Mouse (Mus musculus): ENCODE data around the gene Acadvl. TPM values are rescaled to one million over a fixed set of nuclear protein-coding genes. Genes with fewer than 3 reads are reported as not detected.

The Acadvl gene
- polyA plus RNA-seq, 1 experiment from 2014 or later, result 49.5 TPM

- Histone ChIP-seq H3K27me3 (ENCODE audit: control insufficient read depth, insufficient read depth, low read length) (peaks cover 48% of the 10 kb centered on the region), H3K9me3 (ENCODE audit: control insufficient read depth, low read length) (no peaks in the 10 kb centered on the region), H3K9ac (replicated peaks; ENCODE audit: low read depth, low read length) (no peak overlapping the region), H3K4me3 (ENCODE audit: low read depth, low read length) (peak overlapping the region; percentile 21; the same call in 1 of the 2 replicates), H3K4me2 (ENCODE audit: low read depth, low read length) (peak overlapping the region; percentile 38), H3K27ac (ENCODE audit: low read depth, low read length) (no peak overlapping the region), H3K4me1 (ENCODE audit: control insufficient read depth, insufficient read depth, low read length) (peaks cover 9% of the 10 kb centered on the region; the same call in 1 of the 2 replicates), H3K36me3 (ENCODE audit: control insufficient read depth, insufficient read depth, low read length) (peaks cover 19% of the 10 kb centered on the region)
- WGBS, result 37% methylated on average over 15 of the region's 17 CpGs
- ATAC-seq (ENCODE audit: low read depth), result no peak
These were observed 48.2 kb downstream of the Acadvl start for GRCm38 (mm10) chr11:69966860-69967517.

- Histone ChIP-seq H3K36me3 (ENCODE audit: control insufficient read depth, insufficient read depth, low read length) (peaks cover 19% of the 10 kb centered on the region), H3K9me3 (ENCODE audit: control insufficient read depth, low read length) (no peaks in the 10 kb centered on the region), H3K9ac (replicated peaks; ENCODE audit: low read depth, low read length) (0 out of 2 replicates have a peak overlapping the region, but pooled peaks have one; percentile 28), H3K4me1 (ENCODE audit: control insufficient read depth, insufficient read depth, low read length) (peaks cover 9% of the 10 kb centered on the region; the same call in 1 of the 2 replicates), H3K27me3 (ENCODE audit: control insufficient read depth, insufficient read depth, low read length) (peaks cover 48% of the 10 kb centered on the region), H3K4me3 (ENCODE audit: low read depth, low read length) (peak overlapping the region; percentile 21; the same call in 1 of the 2 replicates), H3K27ac (ENCODE audit: low read depth, low read length) (no peak overlapping the region), H3K4me2 (ENCODE audit: low read depth, low read length) (peak overlapping the region; percentile 38)
- WGBS, result under 1% methylated on average over 55 of the region's 59 CpGs
- ATAC-seq (ENCODE audit: low read depth), result no peak
These were observed 49.0 kb downstream of the Acadvl start for GRCm38 (mm10) chr11:69966006-69966859.

GRCm38 (mm10) chr11:69965271-69966005, 49.8 kb downstream of the Acadvl start:
- no peak for ATAC-seq (ENCODE audit: low read depth)
- H3K9me3 ChIP-seq (ENCODE audit: control insufficient read depth, low read length), result no peaks in the 10 kb centered on the region
- peaks cover 48% of the 10 kb centered on the region for H3K27me3 ChIP-seq (ENCODE audit: control insufficient read depth, insufficient read depth, low read length)
- no peak overlapping the region for H3K27ac ChIP-seq (ENCODE audit: low read depth, low read length)
- H3K36me3 ChIP-seq (ENCODE audit: control insufficient read depth, insufficient read depth, low read length), result peaks cover 16% of the 10 kb centered on the region
- H3K4me2 ChIP-seq (ENCODE audit: low read depth, low read length), result no peak overlapping the region
- H3K4me1 ChIP-seq (ENCODE audit: control insufficient read depth, insufficient read depth, low read length), result peaks cover 9% of the 10 kb centered on the region; the same call in 1 of the 2 replicates
- peak overlapping the region; percentile 21; the same call in 1 of the 2 replicates for H3K4me3 ChIP-seq (ENCODE audit: low read depth, low read length)
- WGBS, result 2% methylated on average over 49 of the region's 49 CpGs
- no peak overlapping the region for H3K9ac ChIP-seq (replicated peaks; ENCODE audit: low read depth, low read length)

- WGBS, result 11% methylated on average over 24 of the region's 24 CpGs
- peaks cover 9% of the 10 kb centered on the region; the same call in 1 of the 2 replicates for H3K4me1 ChIP-seq (ENCODE audit: control insufficient read depth, insufficient read depth, low read length)
- peaks cover 14% of the 10 kb centered on the region for H3K36me3 ChIP-seq (ENCODE audit: control insufficient read depth, insufficient read depth, low read length)
- no peaks in the 10 kb centered on the region for H3K9me3 ChIP-seq (ENCODE audit: control insufficient read depth, low read length)
- no peak within 1 kb of the TSS for H3K9ac ChIP-seq (replicated peaks; ENCODE audit: low read depth, low read length)
- no peak within 1 kb of the TSS for H3K27ac ChIP-seq (ENCODE audit: low read depth, low read length)
- H3K4me2 ChIP-seq (ENCODE audit: low read depth, low read length), result no peak within 1 kb of the TSS
- peaks cover 48% of the 10 kb centered on the region for H3K27me3 ChIP-seq (ENCODE audit: control insufficient read depth, insufficient read depth, low read length)
- no peak within 1 kb of the TSS; the same call in 1 of the 2 replicates for H3K4me3 ChIP-seq (ENCODE audit: low read depth, low read length)
- no peak for ATAC-seq (ENCODE audit: low read depth)
These were observed 50.5 kb downstream of the Acadvl start, which contains the start of gene Cldn7 for GRCm38 (mm10) chr11:69964650-69965270. Gene Cldn7 (plus strand): TSS chr11:69964779.

GRCm38 (mm10) chr11:69961841-69962240, 53.4 kb downstream of the Acadvl start:
- no peaks in the 10 kb centered on the region for H3K9me3 ChIP-seq (ENCODE audit: control insufficient read depth, low read length)
- H3K4me3 ChIP-seq (ENCODE audit: low read depth, low read length), result no peak overlapping the region
- H3K36me3 ChIP-seq (ENCODE audit: control insufficient read depth, insufficient read depth, low read length), result no peaks in the 10 kb centered on the region
- peaks cover 36% of the 10 kb centered on the region for H3K27me3 ChIP-seq (ENCODE audit: control insufficient read depth, insufficient read depth, low read length)
- H3K9ac ChIP-seq (replicated peaks; ENCODE audit: low read depth, low read length), result no peak overlapping the region
- no peak overlapping the region for H3K27ac ChIP-seq (ENCODE audit: low read depth, low read length)
- H3K4me2 ChIP-seq (ENCODE audit: low read depth, low read length), result no peak overlapping the region
- no peak for ATAC-seq (ENCODE audit: low read depth)
- 55% methylated on average over 5 of the region's 5 CpGs for WGBS
- peaks cover 9% of the 10 kb centered on the region; the same call in 1 of the 2 replicates for H3K4me1 ChIP-seq (ENCODE audit: control insufficient read depth, insufficient read depth, low read length)

- 34% methylated on average over 5 of the region's 5 CpGs for WGBS
These were observed 54.6 kb downstream of the Acadvl start for GRCm38 (mm10) chr11:69960616-69961015.

More at GRCm38 (mm10) chr11:69960616-69961015, 54.6 kb downstream of the Acadvl start:
- no peaks in the 10 kb centered on the region for H3K9me3 ChIP-seq (ENCODE audit: control insufficient read depth, low read length)
- H3K27me3 ChIP-seq (ENCODE audit: control insufficient read depth, insufficient read depth, low read length), result peaks cover 27% of the 10 kb centered on the region
- peaks cover 5% of the 10 kb centered on the region; the same call in 1 of the 2 replicates for H3K4me1 ChIP-seq (ENCODE audit: control insufficient read depth, insufficient read depth, low read length)
- H3K9ac ChIP-seq (replicated peaks; ENCODE audit: low read depth, low read length), result no peak overlapping the region
- no peak overlapping the region for H3K27ac ChIP-seq (ENCODE audit: low read depth, low read length)
- H3K4me2 ChIP-seq (ENCODE audit: low read depth, low read length), result no peak overlapping the region
- no peaks in the 10 kb centered on the region for H3K36me3 ChIP-seq (ENCODE audit: control insufficient read depth, insufficient read depth, low read length)
- H3K4me3 ChIP-seq (ENCODE audit: low read depth, low read length), result no peak overlapping the region
- ATAC-seq (ENCODE audit: low read depth), result no peak

MicroRNAs within 50 kb of the gene (microRNA counts, 519-probe panel; counts per million panel counts)
- microRNA mmu-miR-324-3p, result not detected
- 4,698 counts per million, percentile 61 among the panel's probes with 10 or more counts for microRNA mmu-miR-324-5p

Small RNAs within 50 kb of the gene (microRNA-seq; reads per million reads assigned to microRNA genes)
- gene Gm44349, result not detected
- 2,758 reads per million, percentile 86 among the genes with 10 or more reads in this experiment for gene Mir324

Other genes with a start within 250 kb of the Acadvl start
- 4.3 and 6.0 TPM in 2 replicates for gene Zbtb4, start 249.5 kb downstream of the Acadvl start, polyA plus RNA-seq (2014; fragmentation: Nextera tagmentation; extraction: Ambion mirVana)
- gene Chrnb1, start 219.5 kb downstream of the Acadvl start, polyA plus RNA-seq (2014; fragmentation: Nextera tagmentation; extraction: Ambion mirVana), result 0.78 and 1.3 TPM in 2 replicates
- 6.4 and 9.1 TPM in 2 replicates for gene Fgf11, start 213.6 kb downstream of the Acadvl start, polyA plus RNA-seq (2014; fragmentation: Nextera tagmentation; extraction: Ambion mirVana)
- gene Tmem102, start 209.8 kb downstream of the Acadvl start, polyA plus RNA-seq (2014; fragmentation: Nextera tagmentation; extraction: Ambion mirVana), result 0.68 and 0.76 TPM in 2 replicates
- not detected in 2 replicates for gene Gm39566, start 200.1 kb downstream of the Acadvl start, polyA plus RNA-seq (2014; fragmentation: Nextera tagmentation; extraction: Ambion mirVana)
- gene Spem2, start 196.9 kb downstream of the Acadvl start, polyA plus RNA-seq (2014; fragmentation: Nextera tagmentation; extraction: Ambion mirVana), result 0.16 TPM in 1 of 2 replicates, not detected in the other
- 0.35 and 0.40 TPM in 2 replicates for gene Spem1, start 193.2 kb downstream of the Acadvl start, polyA plus RNA-seq (2014; fragmentation: Nextera tagmentation; extraction: Ambion mirVana)
- 24.2 and 31.3 TPM in 2 replicates for gene Nlgn2, start 177.6 kb downstream of the Acadvl start, polyA plus RNA-seq (2014; fragmentation: Nextera tagmentation; extraction: Ambion mirVana)
- 306 and 377 TPM in 2 replicates for gene Tmem256, start 176.9 kb downstream of the Acadvl start, polyA plus RNA-seq (2014; fragmentation: Nextera tagmentation; extraction: Ambion mirVana)
- gene Plscr3, start 169.0 kb downstream of the Acadvl start, polyA plus RNA-seq (2014; fragmentation: Nextera tagmentation; extraction: Ambion mirVana), result 36.3 and 51.8 TPM in 2 replicates
- gene Tnk1, start 156.7 kb downstream of the Acadvl start, polyA plus RNA-seq (2014; fragmentation: Nextera tagmentation; extraction: Ambion mirVana), result 0.28 TPM in 1 of 2 replicates, not detected in the other
- not detected in 2 replicates for gene Tmem95, start 137.4 kb downstream of the Acadvl start, polyA plus RNA-seq (2014; fragmentation: Nextera tagmentation; extraction: Ambion mirVana)
- gene Kctd11, start 134.0 kb downstream of the Acadvl start, polyA plus RNA-seq (2014; fragmentation: Nextera tagmentation; extraction: Ambion mirVana), result 0.80 and 2.0 TPM in 2 replicates
- gene Acap1, start 119.9 kb downstream of the Acadvl start, polyA plus RNA-seq (2014; fragmentation: Nextera tagmentation; extraction: Ambion mirVana), result 0.17 and 0.33 TPM in 2 replicates
- 7.1 and 7.8 TPM in 2 replicates for gene 2810408A11Rik, start 114.4 kb downstream of the Acadvl start, polyA plus RNA-seq (2014; fragmentation: Nextera tagmentation; extraction: Ambion mirVana)
- gene Neurl4, start 114.3 kb downstream of the Acadvl start, polyA plus RNA-seq (2014; fragmentation: Nextera tagmentation; extraction: Ambion mirVana), result 26.2 and 27.8 TPM in 2 replicates
- 58.5 and 65.4 TPM in 2 replicates for gene Gps2, start 101.5 kb downstream of the Acadvl start, polyA plus RNA-seq (2014; fragmentation: Nextera tagmentation; extraction: Ambion mirVana)
- 1,037 and 1,095 TPM in 2 replicates for gene Eif5a, start 93.5 kb downstream of the Acadvl start, polyA plus RNA-seq (2014; fragmentation: Nextera tagmentation; extraction: Ambion mirVana)
- gene Ybx2, start 79.6 kb downstream of the Acadvl start, polyA plus RNA-seq (2014; fragmentation: Nextera tagmentation; extraction: Ambion mirVana), result 5.9 and 11.1 TPM in 2 replicates
- 2.7 and 3.7 TPM in 2 replicates for gene Slc2a4, start 67.2 kb downstream of the Acadvl start, polyA plus RNA-seq (2014; fragmentation: Nextera tagmentation; extraction: Ambion mirVana)
- gene Cldn7, start 50.6 kb downstream of the Acadvl start, polyA plus RNA-seq (2014; fragmentation: Nextera tagmentation; extraction: Ambion mirVana), result 0.33 and 0.88 TPM in 2 replicates
- gene Ctdnep1, start 34.3 kb downstream of the Acadvl start, polyA plus RNA-seq (2014; fragmentation: Nextera tagmentation; extraction: Ambion mirVana), result 26.5 and 27.1 TPM in 2 replicates
- gene Elp5, start 32.9 kb downstream of the Acadvl start, polyA plus RNA-seq (2014; fragmentation: Nextera tagmentation; extraction: Ambion mirVana), result 159 and 175 TPM in 2 replicates
- 609 and 643 TPM in 2 replicates for gene Gabarap, start 24.3 kb downstream of the Acadvl start, polyA plus RNA-seq (2014; fragmentation: Nextera tagmentation; extraction: Ambion mirVana)
- 28.8 and 37.8 TPM in 2 replicates for gene Phf23, start 19.6 kb downstream of the Acadvl start, polyA plus RNA-seq (2014; fragmentation: Nextera tagmentation; extraction: Ambion mirVana)
- gene Dvl2, start 14.8 kb downstream of the Acadvl start, polyA plus RNA-seq (2014; fragmentation: Nextera tagmentation; extraction: Ambion mirVana), result 19.0 and 19.2 TPM in 2 replicates
- 24.9 and 31.6 TPM in 2 replicates for gene Dlg4, start 1.5 kb upstream of the Acadvl start, polyA plus RNA-seq (2014; fragmentation: Nextera tagmentation; extraction: Ambion mirVana)
- gene Asgr1, start 38.7 kb upstream of the Acadvl start, polyA plus RNA-seq (2014; fragmentation: Nextera tagmentation; extraction: Ambion mirVana), result 3.7 TPM in 1 of 2 replicates, not detected in the other
- 0.26 TPM in 1 of 2 replicates, not detected in the other for gene Asgr2, start 77.2 kb upstream of the Acadvl start, polyA plus RNA-seq (2014; fragmentation: Nextera tagmentation; extraction: Ambion mirVana)
- 0.20 and 0.68 TPM in 2 replicates for gene Mgl2, start 114.9 kb upstream of the Acadvl start, polyA plus RNA-seq (2014; fragmentation: Nextera tagmentation; extraction: Ambion mirVana)
- 1.1 TPM in 1 of 2 replicates, not detected in the other for gene Clec10a, start 140.8 kb upstream of the Acadvl start, polyA plus RNA-seq (2014; fragmentation: Nextera tagmentation; extraction: Ambion mirVana)
- 3.0 and 4.0 TPM in 2 replicates for gene Slc16a11, start 197.3 kb upstream of the Acadvl start, polyA plus RNA-seq (2014; fragmentation: Nextera tagmentation; extraction: Ambion mirVana)
- 10.4 and 13.2 TPM in 2 replicates for gene Slc16a13, start 205.7 kb upstream of the Acadvl start, polyA plus RNA-seq (2014; fragmentation: Nextera tagmentation; extraction: Ambion mirVana)
- gene Bcl6b, start 214.4 kb upstream of the Acadvl start, polyA plus RNA-seq (2014; fragmentation: Nextera tagmentation; extraction: Ambion mirVana), result 1.8 and 5.7 TPM in 2 replicates
- gene 0610010K14Rik, start 222.5 kb upstream of the Acadvl start, polyA plus RNA-seq (2014; fragmentation: Nextera tagmentation; extraction: Ambion mirVana), result 160 and 161 TPM in 2 replicates
- gene Gm21988, start 224.4 kb upstream of the Acadvl start, polyA plus RNA-seq (2014; fragmentation: Nextera tagmentation; extraction: Ambion mirVana), result 12.7 and 13.3 TPM in 2 replicates
- 389 and 413 TPM in 2 replicates for gene Rnasek, start 224.4 kb upstream of the Acadvl start, polyA plus RNA-seq (2014; fragmentation: Nextera tagmentation; extraction: Ambion mirVana)
- gene Alox12, start 239.9 kb upstream of the Acadvl start, polyA plus RNA-seq (2014; fragmentation: Nextera tagmentation; extraction: Ambion mirVana), result 0.08 and 2.1 TPM in 2 replicates

Data from neural tube, embryonic 14.5 days (tissue).